Mouse (Mus musculus) CH12.LX (cell line): ENCODE data around the gene Ppm1j. TPM values are rescaled to one million over a fixed set of nuclear protein-coding genes. Genes with fewer than 3 reads are reported as not detected.
A peak's percentile ranks its signal among the peaks of the same experiment; 100 is the strongest.

Experiments used
- DNase-seq: peaks from one replicate; pipeline ENCODE4 v3.0.0-alpha.2; 2013; ENCODE audit errors: extremely low read depth
- H3K27ac ChIP-seq: 2 replicates; pipeline ENCODE4 v1.5.1; 2012; ENCODE audit warnings: low read depth, mild to moderate bottlenecking, control low read depth, moderate library complexity; ENCODE audit not compliant: insufficient read depth
- H3K27me3 ChIP-seq: replicated peaks from 2 replicates; pipeline ENCODE3; 2012; ENCODE audit warnings: inconsistent platforms
- H3K36me3 ChIP-seq, 2 experiments: replicated peaks in 1 of 2; 2 replicates each; pipeline versions ENCODE3 to v1.6.1; 2012; ENCODE audit warnings: inconsistent platforms in 1 of 2, low read length in 1 of 2, mild to moderate bottlenecking in 1 of 2, mixed read lengths in 1 of 2, moderate library complexity in 1 of 2; ENCODE audit not compliant: control insufficient read depth in 1 of 2, insufficient read depth in 1 of 2
- H3K4me1 ChIP-seq, 2 experiments: 2 replicates each; pipeline ENCODE4 v1.6.1; 2012; ENCODE audit warnings: inconsistent platforms in 1 of 2, moderate library complexity in 1 of 2; ENCODE audit not compliant: insufficient read depth in 2 of 2, control insufficient read depth in 1 of 2
- H3K4me2 ChIP-seq: 2 replicates; pipeline ENCODE4 v1.6.1; 2012; ENCODE audit warnings: low read depth, mild to moderate bottlenecking, control low read depth; ENCODE audit not compliant: poor library complexity, insufficient read depth, severe bottlenecking
- H3K4me3 ChIP-seq, 3 experiments: fragments of 150-350 bp in 1 of 3; sonication (generic) in 1 of 3; replicated peaks in 1 of 3; 2 replicates each; pipeline versions ENCODE3 to v1.5.1; 2011 to 2012; ENCODE audit warnings: low read depth in 2 of 3, low read length in 2 of 3, mild to moderate bottlenecking in 2 of 3, moderate library complexity in 2 of 3, control low read depth in 1 of 3, improper control_type of control experiment in 1 of 3, inconsistent platforms in 1 of 3, mixed read lengths in 1 of 3; ENCODE audit not compliant: poor library complexity in 1 of 3
- H3K79me2 ChIP-seq: replicated peaks from 2 replicates; pipeline ENCODE4 v1.6.1; 2012; ENCODE audit warnings: mild to moderate bottlenecking, moderate library complexity; ENCODE audit not compliant: control insufficient read depth, poor library complexity, insufficient read depth, severe bottlenecking; ENCODE audit errors: extremely low read depth
- H3K9ac ChIP-seq: 2 replicates; pipeline ENCODE4 v1.6.1; 2012; ENCODE audit warnings: low read depth, mild to moderate bottlenecking, control low read depth, moderate library complexity; ENCODE audit not compliant: insufficient read depth
- H3K9me3 ChIP-seq: replicated peaks from 2 replicates; pipeline ENCODE3; 2012; ENCODE audit warnings: low read length, inconsistent platforms, mixed read lengths
- BHLHE40 ChIP-seq: IDR thresholded peaks from 2 replicates; pipeline ENCODE4 v1.6.1; 2011; ENCODE audit warnings: mild to moderate bottlenecking, low read depth, low read length, improper control_type of control experiment
- CHD2 ChIP-seq: IDR thresholded peaks from 2 replicates; pipeline ENCODE4 v1.6.1; 2011; ENCODE audit warnings: low read length, improper control_type of control experiment
- CTCF ChIP-seq, 2 experiments: IDR thresholded peaks in 1 of 2; conservative IDR thresholded peaks in 1 of 2; 2 replicates each; pipeline ENCODE4 v1.5.1; 2011 to 2012; ENCODE audit warnings: low read depth in 2 of 2, low read length in 2 of 2, improper control_type of control experiment in 1 of 2, inconsistent platforms in 1 of 2, mild to moderate bottlenecking in 1 of 2, moderate library complexity in 1 of 2
- ELF1 ChIP-seq: IDR thresholded peaks from 2 replicates; pipeline ENCODE4 v1.6.1; 2014; ENCODE audit warnings: low read depth, mild to moderate bottlenecking, inconsistent platforms, low read length, improper control_type of control experiment
- EP300 ChIP-seq: IDR thresholded peaks from 2 replicates; pipeline ENCODE4 v1.6.1; 2011; ENCODE audit warnings: low read length, improper control_type of control experiment
- ETS1 ChIP-seq: conservative IDR thresholded peaks from 2 replicates; pipeline ENCODE4 v1.6.1; 2012; ENCODE audit warnings: low read depth, mild to moderate bottlenecking, inconsistent platforms, low read length, improper control_type of control experiment, moderate library complexity
- HCFC1 ChIP-seq: IDR thresholded peaks from 2 replicates; pipeline ENCODE4 v1.6.1; 2012; ENCODE audit warnings: low read depth, mild to moderate bottlenecking, inconsistent platforms, low read length, improper control_type of control experiment
- IRF4 ChIP-seq: IDR thresholded peaks from 2 replicates; pipeline ENCODE4 v1.6.1; 2014; ENCODE audit warnings: low read depth, mild to moderate bottlenecking, inconsistent platforms, low read length, improper control_type of control experiment
- JUN ChIP-seq: IDR thresholded peaks from 2 replicates; pipeline ENCODE4 v1.6.1; 2011; ENCODE audit warnings: low read depth, mild to moderate bottlenecking, low read length, improper control_type of control experiment, moderate library complexity; ENCODE audit not compliant: insufficient read depth
- KAT2A ChIP-seq: IDR thresholded peaks from 2 replicates; pipeline ENCODE4 v1.6.1; 2012; ENCODE audit warnings: low read length, improper control_type of control experiment, inconsistent platforms; ENCODE audit not compliant: insufficient replicate concordance
- MAFK ChIP-seq: IDR thresholded peaks from 2 replicates; pipeline ENCODE4 v1.6.1; 2011; ENCODE audit warnings: low read length, improper control_type of control experiment; ENCODE audit not compliant: insufficient replicate concordance
- MAX ChIP-seq: IDR thresholded peaks from 2 replicates; pipeline ENCODE4 v1.6.1; 2011; ENCODE audit warnings: low read length, improper control_type of control experiment
- MEF2A ChIP-seq: IDR thresholded peaks from 2 replicates; pipeline ENCODE4 v1.6.1; 2014; ENCODE audit warnings: low read depth, mild to moderate bottlenecking, inconsistent platforms, low read length, improper control_type of control experiment, borderline replicate concordance
- MXI1 ChIP-seq: IDR thresholded peaks from 2 replicates; pipeline ENCODE4 v1.6.1; 2011; ENCODE audit warnings: mild to moderate bottlenecking, low read depth, low read length, improper control_type of control experiment
- MYC ChIP-seq: IDR thresholded peaks from 2 replicates; pipeline ENCODE4 v1.6.1; 2011; ENCODE audit warnings: low read depth, mild to moderate bottlenecking, improper control_type of control experiment, low read length
- NELFE ChIP-seq: IDR thresholded peaks from 2 replicates; pipeline ENCODE4 v1.6.1; 2011; ENCODE audit warnings: low read depth, low read length, improper control_type of control experiment
- NRF1 ChIP-seq: IDR thresholded peaks from 2 replicates; pipeline ENCODE4 v1.6.1; 2014; ENCODE audit warnings: low read depth, mild to moderate bottlenecking, inconsistent platforms, low read length, improper control_type of control experiment, moderate library complexity
- POLR2A ChIP-seq: IDR thresholded peaks from 2 replicates; pipeline ENCODE4 v1.6.1; 2011; ENCODE audit warnings: low read depth, mild to moderate bottlenecking, improper control_type of control experiment, low read length
- RAD21 ChIP-seq: IDR thresholded peaks from 2 replicates; pipeline ENCODE4 v1.6.1; 2011; ENCODE audit warnings: low read depth, mild to moderate bottlenecking, low read length, improper control_type of control experiment, moderate library complexity
- SMC3 ChIP-seq: IDR thresholded peaks from 2 replicates; pipeline ENCODE4 v1.6.1; 2011; ENCODE audit warnings: low read depth, low read length, improper control_type of control experiment
- TCF12 ChIP-seq: IDR thresholded peaks from 2 replicates; pipeline ENCODE4 v1.6.1; 2014; ENCODE audit warnings: low read depth, mild to moderate bottlenecking, inconsistent platforms, low read length, improper control_type of control experiment
- UBTF ChIP-seq: IDR thresholded peaks from 2 replicates; pipeline ENCODE4 v1.6.1; 2012; ENCODE audit warnings: low read depth, mild to moderate bottlenecking, inconsistent platforms, low read length, improper control_type of control experiment, moderate library complexity
- USF1 ChIP-seq: IDR thresholded peaks from 2 replicates; pipeline ENCODE4 v1.6.1; 2014; ENCODE audit warnings: low read depth, mild to moderate bottlenecking, inconsistent platforms, low read length, improper control_type of control experiment
- USF2 ChIP-seq: conservative IDR thresholded peaks from 2 replicates; pipeline ENCODE4 v1.6.1; 2011; ENCODE audit warnings: low read depth, low read length, improper control_type of control experiment
- ZKSCAN1 ChIP-seq: IDR thresholded peaks from 2 replicates; pipeline ENCODE4 v1.6.1; 2012; ENCODE audit warnings: low read depth, inconsistent platforms, low read length, improper control_type of control experiment, borderline replicate concordance
- ZNF384 ChIP-seq: IDR thresholded peaks from 2 replicates; pipeline ENCODE4 v1.6.1; 2012; ENCODE audit warnings: low read depth, low read length, improper control_type of control experiment, inconsistent platforms
- dilution Hi-C: fragments of 300-500 bp; cut with MboI; formaldehyde crosslinking; loops from 2 replicates; pipeline ENCODE4 v1.14.3; 2020; ENCODE audit warnings: low sequenced_read_pairs; ENCODE audit not compliant: extremely low pct_unique_long_range_greater_than_20kb, extremely low pct_ligation_motif_present
- in situ Hi-C: fragments of 300-500 bp; cut with MboI; formaldehyde crosslinking; loops from 3 replicates; pipeline ENCODE4 v1.14.3; 2019; ENCODE audit warnings: low sequenced_read_pairs, low pct_ligation_motif_present, low pct_unique_long_range_greater_than_20kb, mixed read lengths
- polyA plus RNA-seq: library from polyadenylated mRNA; unstranded; fragments of >175 nt; gene quantifications from 2 replicates; pipeline ENCODE4 v1.2.1, GENCODE M21; 2012; ENCODE audit warnings: low read depth; ENCODE audit not compliant: insufficient read length
- total RNA-seq, 2 experiments: library from RNA; depleted of rRNA; stranded (reverse); fragments of 300-350 nt in 1 of 2; fragments of >200 nt in 1 of 2; gene quantifications; 2 replicates each; pipeline ENCODE4 v1.2.3; 2012 to 2014

The Ppm1j gene
- total and polyA plus RNA-seq, 3 experiments, result 2.1 to 6.5 (median 6.4) TPM

- no peak for TF ChIP-seq EP300
- TF ChIP-seq SMC3, result peak; percentile 82
- peak; percentile 95 for TF ChIP-seq CTCF (conservative IDR thresholded peaks at IDR 0.05 in 1 of 2, IDR thresholded peaks at IDR 0.05 in 1 of 2; ENCODE audit: low read depth in 2 of 2, low read length in 2 of 2)
- TF ChIP-seq ETS1, result no peak
- TF ChIP-seq KAT2A, result no peak
- 0 out of 2 replicates have a peak, but pooled peaks have one; percentile 9 for TF ChIP-seq MAFK
- peak; percentile 89 for TF ChIP-seq RAD21
- 0 out of 2 replicates have a peak, but pooled peaks have one; percentile 20 for TF ChIP-seq NRF1
- TF ChIP-seq UBTF, result no peak
- no peak for TF ChIP-seq POLR2A
- TF ChIP-seq ZKSCAN1, result no peak
- TF ChIP-seq MYC, result peak; percentile 57; the same call in 1 of the 2 replicates
- TF ChIP-seq USF2, result no peak
- no peak; the same call in 1 of the 2 replicates for TF ChIP-seq HCFC1
- TF ChIP-seq TCF12, result no peak
- TF ChIP-seq BHLHE40, result no peak
- TF ChIP-seq MXI1, result peak; percentile 46; the same call in 1 of the 2 replicates
- no peak for TF ChIP-seq ZNF384
- TF ChIP-seq, all 38 proteins: peak for 12
Measured at GRCm38 (mm10) chr3:104779949-104780348, 907 bp upstream of the Ppm1j start (continued).

DNA sequence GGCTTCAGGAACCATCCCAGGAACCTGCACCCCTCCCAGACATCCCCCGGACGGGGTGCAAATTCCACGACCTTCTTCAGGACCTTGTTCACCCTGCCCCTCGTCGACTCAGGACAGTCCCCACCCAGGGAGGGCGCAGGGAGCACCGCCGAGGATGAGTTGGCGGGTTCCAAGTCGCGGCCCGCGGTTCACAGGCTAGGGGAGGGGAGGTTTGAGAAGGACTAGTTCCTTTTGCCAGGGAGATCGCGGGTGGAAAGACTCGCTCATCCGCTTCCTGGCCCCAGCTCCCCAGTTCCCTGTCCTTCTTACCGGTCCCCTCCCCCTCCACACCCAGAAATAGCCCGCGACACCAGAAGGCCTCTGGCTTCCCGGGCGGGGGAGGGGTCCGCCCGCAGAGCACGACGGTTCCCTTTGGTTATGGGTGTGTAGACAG is 631 bp downstream of the Ppm1j start, which contains the start of gene Fam19a3:
Gene Fam19a3, minus strand, starts transcription at position 370 of the 433 bp plus-strand sequence.
- Histone ChIP-seq H3K4me3 (peak within 1 kb of the TSS; percentile 63 to 69 (median 65)), H3K9ac (peak within 1 kb of the TSS; percentile 32), H3K4me1 (peaks cover 3 to 26% of the 10 kb centered on the region in 2 experiments; a peak in 3 of 4 replicates), H3K27ac (no peak within 1 kb of the TSS), H3K4me2 (peak within 1 kb of the TSS; percentile 93), H3K36me3 (peaks cover 0 to 25% of the 10 kb centered on the region in 2 experiments), H3K79me2 (no peaks in the 10 kb centered on the region), H3K27me3 (peaks cover 4% of the 10 kb centered on the region), H3K9me3 (no peaks in the 10 kb centered on the region)
- DNase-seq, result peak; percentile 36
- dilution Hi-C loops (no loop called here), in situ Hi-C loops (loop anchor here (10.0 kb wide), 2 partner anchors 183 to 273 kb away; partner anchors contain the start of genes Cttnbp2nl and Wnt2b)
- TF ChIP-seq NELFE, result 0 out of 2 replicates have a peak, but pooled peaks have one; percentile 5
- 0 out of 2 replicates have a peak, but pooled peaks have one; percentile 26 for TF ChIP-seq ELF1
- TF ChIP-seq JUN, result no peak
- TF ChIP-seq MXI1, result peak; percentile 43; the same call in 1 of the 2 replicates
- TF ChIP-seq IRF4, result peak; percentile 49; the same call in 1 of the 2 replicates
- TF ChIP-seq UBTF, result no peak
- TF ChIP-seq USF1, result no peak
- peak; percentile 13; the same call in 1 of the 2 replicates for TF ChIP-seq BHLHE40
- TF ChIP-seq MAX, result no peak
- peak; percentile 36; the same call in 1 of the 2 replicates for TF ChIP-seq EP300
- TF ChIP-seq KAT2A, result no peak
- TF ChIP-seq CHD2, result peak; percentile 85
- peak; percentile 89 for TF ChIP-seq MEF2A
- no peak for TF ChIP-seq SMC3
